ENCODE assay signal across 13 mouse cellular contexts in genomic region chr11:40402249-40402648, GRCm38 (mm10).
DNase-seq lines count a peak whose midpoint lies in the region; ATAC-seq and TF ChIP-seq lines count a peak whose summit lies in the region.
"Had no signal": no experiment of that assay in that cellular context is flagged by ENCODE, and none has a peak within 500 bp of the region (broad histone marks: within the 10 kb centered on the region; RNA-seq: fewer than 3 reads in every experiment).

No protein-coding gene starts in this region.

- H3K36me3 ChIP-seq in heart, embryonic 11.5 days (ENCODE audit: control insufficient read depth, insufficient read depth, low read length) = no peaks in the 10 kb centered on the region
- no peaks in the 10 kb centered on the region for H3K36me3 ChIP-seq in limb, embryonic 14.5 days (ENCODE audit: control insufficient read depth, insufficient read depth, low read length)
- H3K36me3 ChIP-seq in midbrain, embryonic 15.5 days (replicated peaks) = no peaks in the 10 kb centered on the region
- H3K36me3 ChIP-seq: liver, embryonic 15.5 days had no signal

- TF ChIP-seq POLR2A in limb, embryonic 14.5 days (IDR thresholded peaks at IDR 0.05; ENCODE audit: borderline replicate concordance, extremely low read depth, insufficient read depth, insufficient read length) = no peak

- peak overlapping the region; percentile 29; the same call in 1 of the 2 replicates for H3K27ac ChIP-seq in heart, embryonic 11.5 days (ENCODE audit: low read depth, low read length)
- no peak overlapping the region for H3K27ac ChIP-seq in limb, embryonic 14.5 days (replicated peaks; ENCODE audit: low read depth, low read length)
- no peak overlapping the region for H3K27ac ChIP-seq in gastrocnemius, adult 2 months
- no peak overlapping the region for H3K27ac ChIP-seq in midbrain, embryonic 15.5 days
- H3K27ac ChIP-seq: liver, embryonic 15.5 days had no signal

- DNase-seq in heart, postnatal 36 days = no peak
- DNase-seq in 3T3-L1 (ENCODE audit: low read depth, low spot score) (peak; percentile 96), adipocyte (ENCODE audit: low spot score) (peak; percentile 37)
- peak; percentile 29 for DNase-seq in limb, embryonic 14.5 days (ENCODE audit: low spot score)
- DNase-seq in gastrocnemius, adult 2 months = no peak
- no peak for DNase-seq in ovary, adult 18-20 months (ENCODE audit: low spot score)
- DNase-seq: cerebellum, adult 9-11 months; kidney, postnatal 36 days had no signal

- no peak overlapping the region for H3K4me3 ChIP-seq in heart, embryonic 11.5 days (ENCODE audit: low read depth, low read length)
- H3K4me3 ChIP-seq in limb, embryonic 14.5 days (replicated peaks; ENCODE audit: low read length) = no peak overlapping the region
- no peak overlapping the region for H3K4me3 ChIP-seq in gastrocnemius, adult 2 months
- no peak overlapping the region for H3K4me3 ChIP-seq in midbrain, embryonic 15.5 days
- H3K4me3 ChIP-seq: erythroblast, embryonic 14.5 days; liver, embryonic 15.5 days had no signal

- intact Hi-C loops in heart, postnatal 36 days (cut with DNase I) = no loop called here
- intact Hi-C loops in gastrocnemius, adult 2 months (cut with DNase I) = no loop called here

- H3K9ac ChIP-seq in heart, embryonic 11.5 days (ENCODE audit: low read depth, low read length) = no peak overlapping the region
- H3K9ac ChIP-seq in limb, embryonic 14.5 days (ENCODE audit: low read depth, low read length, severe bottlenecking) = no peak overlapping the region
- H3K9ac ChIP-seq in midbrain, embryonic 15.5 days = no peak overlapping the region
- H3K9ac ChIP-seq: liver, embryonic 15.5 days had no signal

- no peak for TF ChIP-seq CTCF in gastrocnemius, adult 2 months (IDR thresholded peaks at IDR 0.05)

- H3K4me1 ChIP-seq in heart, embryonic 11.5 days (ENCODE audit: control insufficient read depth, insufficient read depth, low read length) = no peaks in the 10 kb centered on the region
- peaks cover 2% of the 10 kb centered on the region; the same call in 1 of the 2 replicates for H3K4me1 ChIP-seq in limb, embryonic 14.5 days (ENCODE audit: control insufficient read depth, insufficient read depth, low read length)
- 0 out of 2 replicates have a peak, but pooled peaks cover 2% of the 10 kb centered on the region for H3K4me1 ChIP-seq in midbrain, embryonic 15.5 days
- H3K4me1 ChIP-seq: liver, embryonic 15.5 days had no signal

- H3K4me2 ChIP-seq in heart, embryonic 11.5 days = no peak overlapping the region
- no peak overlapping the region for H3K4me2 ChIP-seq in limb, embryonic 14.5 days (replicated peaks; ENCODE audit: low read depth, low read length, severe bottlenecking)
- no peak overlapping the region for H3K4me2 ChIP-seq in midbrain, embryonic 15.5 days
- H3K4me2 ChIP-seq: liver, embryonic 15.5 days had no signal

- ATAC-seq in heart, embryonic 11.5 days (replicated peaks; ENCODE audit: insufficient number of reproducible peaks, low FRiP score, low TSS enrichment) = 0 out of 2 replicates have a peak, but pooled peaks have one; percentile 65
- ATAC-seq in limb, embryonic 14.5 days (ENCODE audit: low FRiP score, low read depth) = peak; percentile 55
- no peak for ATAC-seq in midbrain, embryonic 15.5 days (replicated peaks)
- ATAC-seq: midbrain, embryonic 16.5 days had no signal

- no peaks in the 10 kb centered on the region for H3K27me3 ChIP-seq in heart, embryonic 11.5 days (ENCODE audit: control insufficient read depth, insufficient read depth, low read length)
- no peaks in the 10 kb centered on the region for H3K27me3 ChIP-seq in limb, embryonic 14.5 days (ENCODE audit: control insufficient read depth, insufficient read depth, low read length)
- no peaks in the 10 kb centered on the region for H3K27me3 ChIP-seq in midbrain, embryonic 15.5 days (replicated peaks)
- H3K27me3 ChIP-seq: liver, embryonic 15.5 days had no signal

- no peaks in the 10 kb centered on the region for H3K9me3 ChIP-seq in heart, embryonic 11.5 days (replicated peaks; ENCODE audit: control insufficient read depth, low read length)
- H3K9me3 ChIP-seq in limb, embryonic 14.5 days (ENCODE audit: control insufficient read depth, low read length) = no peaks in the 10 kb centered on the region
- no peaks in the 10 kb centered on the region for H3K9me3 ChIP-seq in midbrain, embryonic 15.5 days
- H3K9me3 ChIP-seq: liver, embryonic 15.5 days had no signal

- WGBS in heart, embryonic 11.5 days (ENCODE audit: insufficient replicate concordance) = 54% methylated on average over 1 of the region's 1 CpGs
- 57% methylated on average over 1 of the region's 1 CpGs for WGBS in limb, embryonic 14.5 days
- WGBS in midbrain, embryonic 15.5 days = 65% methylated on average over 1 of the region's 1 CpGs

Comparison
In these comparisons a context has a peak if more than half of its experiments do, and no peak if none do; other contexts are left out.
1. DNase-seq: peak in 3T3-L1 (single experiment), adipocyte (single experiment) and limb, embryonic 14.5 days (single experiment); none in heart, postnatal 36 days (0 of 2), gastrocnemius, adult 2 months (single experiment) and ovary, adult 18-20 months (single experiment).